Mouse (Mus musculus): ENCODE measurements at regions not wholly inside any gene's neighbourhood (a gene's known extent, or its start where the extent isn't known, plus 50 kb on each side); places are given as distances from the start of the nearest gene placed in this dataset.

- Histone ChIP-seq H3K4me3 (ENCODE audit: low read depth, low read length) (no peak overlapping the region), H3K4me1 (ENCODE audit: insufficient read depth, low read depth, low read length) (no peaks in the 10 kb centered on the region; the same call in 1 of the 2 replicates), H3K9me3 (replicated peaks) (peaks cover 2% of the 10 kb centered on the region; the same call in 1 of the 2 replicates), H3K36me3 (replicated peaks) (no peaks in the 10 kb centered on the region), H3K27me3 (ENCODE audit: insufficient read depth, low read length) (peaks cover 33% of the 10 kb centered on the region)
- DNase-seq (ENCODE audit: low spot score), result no peak
- TF ChIP-seq POLR2AphosphoS5 (IDR thresholded peaks at IDR 0.05; ENCODE audit: insufficient replicate concordance, low read depth, low read length), result no peak
- no peak for TF ChIP-seq GATA1 (IDR thresholded peaks at IDR 0.05; ENCODE audit: borderline replicate concordance, low read length)
- TF ChIP-seq GATA2 (IDR thresholded peaks at IDR 0.05; ENCODE audit: borderline replicate concordance, low read depth, low read length), result no peak
- no peak for TF ChIP-seq CTCF (IDR thresholded peaks at IDR 0.05; ENCODE audit: low read depth, low read length)
- TF ChIP-seq TAL1 (conservative IDR thresholded peaks at IDR 0.05; ENCODE audit: low read depth, low read length), result no peak
- no peak for ATAC-seq (ENCODE audit: extremely low read depth, insufficient number of reproducible peaks, low FRiP score, poor library complexity, severe bottlenecking)
Measured at GRCm38 (mm10) chr8:26824189-26824941, 152.8 kb upstream of the Zfp703 start.

GRCm38 (mm10) chr8:26828311-26828909 is 148.7 kb upstream of the Zfp703 start:
- Histone ChIP-seq H3K4me3 (ENCODE audit: low read depth, low read length) (no peak overlapping the region), H3K36me3 (replicated peaks) (no peaks in the 10 kb centered on the region), H3K4me1 (ENCODE audit: insufficient read depth, low read depth, low read length) (no peaks in the 10 kb centered on the region), H3K9me3 (replicated peaks) (no peaks in the 10 kb centered on the region), H3K27me3 (ENCODE audit: insufficient read depth, low read length) (peaks cover 59% of the 10 kb centered on the region)
- ATAC-seq (ENCODE audit: extremely low read depth, insufficient number of reproducible peaks, low FRiP score, poor library complexity, severe bottlenecking) (no peak), DNase-seq (ENCODE audit: low spot score) (no peak)
- TF ChIP-seq GATA1 (IDR thresholded peaks at IDR 0.05; ENCODE audit: borderline replicate concordance, low read length) (no peak), POLR2AphosphoS5 (IDR thresholded peaks at IDR 0.05; ENCODE audit: insufficient replicate concordance, low read depth, low read length) (no peak), GATA2 (IDR thresholded peaks at IDR 0.05; ENCODE audit: borderline replicate concordance, low read depth, low read length) (no peak), TAL1 (conservative IDR thresholded peaks at IDR 0.05; ENCODE audit: low read depth, low read length) (no peak), CTCF (IDR thresholded peaks at IDR 0.05; ENCODE audit: low read depth, low read length) (no peak)

- peaks cover 62% of the 10 kb centered on the region for H3K27me3 ChIP-seq (ENCODE audit: insufficient read depth, low read length)
- no peak for ATAC-seq (ENCODE audit: extremely low read depth, insufficient number of reproducible peaks, low FRiP score, poor library complexity, severe bottlenecking)
Measured at GRCm38 (mm10) chr8:26829313-26829712, 147.8 kb upstream of the Zfp703 start.

GRCm38 (mm10) chr8:26831148-26831547 is 146.0 kb upstream of the Zfp703 start:
- peaks cover 66% of the 10 kb centered on the region for H3K27me3 ChIP-seq (ENCODE audit: insufficient read depth, low read length)
- no peak for TF ChIP-seq TAL1 (conservative IDR thresholded peaks at IDR 0.05; ENCODE audit: low read depth, low read length)
- H3K36me3 ChIP-seq (replicated peaks), result no peaks in the 10 kb centered on the region
- no peak overlapping the region for H3K4me3 ChIP-seq (ENCODE audit: low read depth, low read length)
- peaks cover 9% of the 10 kb centered on the region for H3K4me1 ChIP-seq (ENCODE audit: insufficient read depth, low read depth, low read length)
- ATAC-seq (ENCODE audit: extremely low read depth, insufficient number of reproducible peaks, low FRiP score, poor library complexity, severe bottlenecking) (no peak), DNase-seq (ENCODE audit: low spot score) (no peak)
- no peaks in the 10 kb centered on the region for H3K9me3 ChIP-seq (replicated peaks)

More at GRCm38 (mm10) chr8:26829313-26829712, 147.8 kb upstream of the Zfp703 start:
- no peaks in the 10 kb centered on the region for H3K9me3 ChIP-seq (replicated peaks)
- no peak for DNase-seq (ENCODE audit: low spot score)
- no peaks in the 10 kb centered on the region for H3K36me3 ChIP-seq (replicated peaks)
- TF ChIP-seq GATA2 (IDR thresholded peaks at IDR 0.05; ENCODE audit: borderline replicate concordance, low read depth, low read length) (no peak), GATA1 (IDR thresholded peaks at IDR 0.05; ENCODE audit: borderline replicate concordance, low read length) (no peak), TAL1 (conservative IDR thresholded peaks at IDR 0.05; ENCODE audit: low read depth, low read length) (no peak), CTCF (IDR thresholded peaks at IDR 0.05; ENCODE audit: low read depth, low read length) (no peak), POLR2AphosphoS5 (IDR thresholded peaks at IDR 0.05; ENCODE audit: insufficient replicate concordance, low read depth, low read length) (no peak)
- H3K4me1 ChIP-seq (ENCODE audit: insufficient read depth, low read depth, low read length), result no peaks in the 10 kb centered on the region
- no peak overlapping the region for H3K4me3 ChIP-seq (ENCODE audit: low read depth, low read length)

- H3K27me3 ChIP-seq (ENCODE audit: insufficient read depth, low read length), result peaks cover 70% of the 10 kb centered on the region
- H3K4me3 ChIP-seq (ENCODE audit: low read depth, low read length), result no peak overlapping the region
- ATAC-seq (ENCODE audit: extremely low read depth, insufficient number of reproducible peaks, low FRiP score, poor library complexity, severe bottlenecking) (no peak), DNase-seq (ENCODE audit: low spot score) (no peak)
- peaks cover 9% of the 10 kb centered on the region for H3K4me1 ChIP-seq (ENCODE audit: insufficient read depth, low read depth, low read length)
- no peaks in the 10 kb centered on the region for H3K9me3 ChIP-seq (replicated peaks)
- H3K36me3 ChIP-seq (replicated peaks), result no peaks in the 10 kb centered on the region
- no peak for TF ChIP-seq TAL1 (conservative IDR thresholded peaks at IDR 0.05; ENCODE audit: low read depth, low read length)
- no peak for TF ChIP-seq CTCF (IDR thresholded peaks at IDR 0.05; ENCODE audit: low read depth, low read length)
- TF ChIP-seq GATA1 (IDR thresholded peaks at IDR 0.05; ENCODE audit: borderline replicate concordance, low read length), result no peak
- no peak for TF ChIP-seq POLR2AphosphoS5 (IDR thresholded peaks at IDR 0.05; ENCODE audit: insufficient replicate concordance, low read depth, low read length)
- TF ChIP-seq GATA2 (IDR thresholded peaks at IDR 0.05; ENCODE audit: borderline replicate concordance, low read depth, low read length), result no peak
Measured at GRCm38 (mm10) chr8:26831790-26832189, 145.3 kb upstream of the Zfp703 start.

- no peak for ATAC-seq (ENCODE audit: extremely low read depth, insufficient number of reproducible peaks, low FRiP score, poor library complexity, severe bottlenecking)
- no peak for DNase-seq (ENCODE audit: low spot score)
- TF ChIP-seq POLR2AphosphoS5 (IDR thresholded peaks at IDR 0.05; ENCODE audit: insufficient replicate concordance, low read depth, low read length), result no peak
- no peak for TF ChIP-seq CTCF (IDR thresholded peaks at IDR 0.05; ENCODE audit: low read depth, low read length)
- no peak for TF ChIP-seq GATA1 (IDR thresholded peaks at IDR 0.05; ENCODE audit: borderline replicate concordance, low read length)
- no peak for TF ChIP-seq TAL1 (conservative IDR thresholded peaks at IDR 0.05; ENCODE audit: low read depth, low read length)
- Histone ChIP-seq H3K4me1 (ENCODE audit: insufficient read depth, low read depth, low read length) (peaks cover 9% of the 10 kb centered on the region), H3K36me3 (replicated peaks) (no peaks in the 10 kb centered on the region), H3K27me3 (ENCODE audit: insufficient read depth, low read length) (peaks cover 71% of the 10 kb centered on the region), H3K4me3 (ENCODE audit: low read depth, low read length) (no peak overlapping the region), H3K9me3 (replicated peaks) (no peaks in the 10 kb centered on the region)
Measured at GRCm38 (mm10) chr8:26832546-26832945, 144.6 kb upstream of the Zfp703 start.
